Mouse (Mus musculus) lung, postnatal 0 days (tissue): ENCODE data around the gene Myo18b. TPM values are rescaled to one million over a fixed set of nuclear protein-coding genes. Genes with fewer than 3 reads are reported as not detected.

ENCODE experiments used
- ATAC-seq: fragments of 200-750 bp; cut with Nextera tagmentation; 2 replicates; pipeline ENCODE4 v1.8.0; 2017; ENCODE audit warnings: moderate library complexity
- DNase-seq: peaks from one replicate; pipeline ENCODE4 v3.0.0-alpha.2; 2016; ENCODE audit warnings: low spot score
- H3K27ac ChIP-seq: fragments of 300-500 bp; sonication (generic); 2 replicates; pipeline ENCODE4 v1.5.1; 2014; ENCODE audit warnings: antibody characterized with exemption, mild to moderate bottlenecking, low read length, mixed read lengths
- H3K27me3 ChIP-seq: fragments of 300-500 bp; sonication (generic); replicated peaks from 2 replicates; pipeline ENCODE4 v1.6.1; 2014; ENCODE audit warnings: low read length, mixed read lengths; ENCODE audit not compliant: insufficient read depth
- H3K36me3 ChIP-seq: fragments of 300-500 bp; sonication (generic); 2 replicates; pipeline ENCODE4 v1.6.1; 2014; ENCODE audit warnings: low read length, mixed read lengths; ENCODE audit not compliant: insufficient read depth
- H3K4me1 ChIP-seq: fragments of 300-500 bp; sonication (generic); 2 replicates; pipeline ENCODE4 v1.6.1; 2014; ENCODE audit warnings: antibody characterized with exemption, low read depth, low read length, mixed read lengths; ENCODE audit not compliant: insufficient read depth
- H3K4me2 ChIP-seq: fragments of 300-500 bp; sonication (generic); replicated peaks from 2 replicates; pipeline ENCODE4 v1.6.1; 2014; ENCODE audit warnings: low read depth, mild to moderate bottlenecking, low read length, moderate library complexity, mixed read lengths
- H3K4me3 ChIP-seq: fragments of 300-500 bp; sonication (generic); 2 replicates; pipeline ENCODE4 v1.5.1; 2014; ENCODE audit warnings: low read depth, low read length
- H3K9ac ChIP-seq: fragments of 300-500 bp; sonication (generic); replicated peaks from 2 replicates; pipeline ENCODE4 v1.6.1; 2014; ENCODE audit warnings: low read depth, mild to moderate bottlenecking
- H3K9me3 ChIP-seq: fragments of 300-500 bp; sonication (generic); 2 replicates; pipeline ENCODE4 v1.6.1; 2016; ENCODE audit warnings: low read length, mixed read lengths
- CTCF ChIP-seq: IDR thresholded peaks from 2 replicates; pipeline ENCODE4 v1.5.1; 2016; ENCODE audit warnings: antibody characterized with exemption, mild to moderate bottlenecking
- EP300 ChIP-seq: IDR thresholded peaks from 2 replicates; pipeline ENCODE4 v1.6.1; 2016; ENCODE audit warnings: antibody characterized with exemption, mild to moderate bottlenecking, control low read depth
- WGBS: fragments of 180-500 bp; shearing (Covaris S2); extraction: QIAGEN DNeasy Blood & Tissue Kit; methylation state at CpG from one replicate; pipeline ENCODE4 v1.1.7; 2014; 5-methylcytosine and 5-hydroxymethylcytosine counted together
- polyA plus RNA-seq: library from polyadenylated mRNA; unstranded; fragments of >200 nt; fragmentation: Nextera tagmentation; extraction: Ambion mirVana; gene quantifications from 2 replicates; pipeline ENCODE4 v1.2.1, GENCODE M21; 2015

The Myo18b gene
- polyA plus RNA-seq, 1 experiment from 2014 or later, result 0.13 TPM

GRCm38 (mm10) chr5:112769020-112769720 lies 127.0 kb downstream of the Myo18b start:
- H3K27ac ChIP-seq, result no peak overlapping the region
- no peak for DNase-seq
- H3K4me3 ChIP-seq, result no peak overlapping the region
- no peak for TF ChIP-seq EP300
- no peak for TF ChIP-seq CTCF
- no peaks in the 10 kb centered on the region for H3K36me3 ChIP-seq
- WGBS, result 20% methylated on average over 11 of the region's 11 CpGs
- no peak overlapping the region for H3K4me2 ChIP-seq
- no peaks in the 10 kb centered on the region for H3K4me1 ChIP-seq
- ATAC-seq, result no peak
- no peaks in the 10 kb centered on the region for H3K27me3 ChIP-seq
- H3K9me3 ChIP-seq, result no peaks in the 10 kb centered on the region
- no peak overlapping the region for H3K9ac ChIP-seq

DNA sequence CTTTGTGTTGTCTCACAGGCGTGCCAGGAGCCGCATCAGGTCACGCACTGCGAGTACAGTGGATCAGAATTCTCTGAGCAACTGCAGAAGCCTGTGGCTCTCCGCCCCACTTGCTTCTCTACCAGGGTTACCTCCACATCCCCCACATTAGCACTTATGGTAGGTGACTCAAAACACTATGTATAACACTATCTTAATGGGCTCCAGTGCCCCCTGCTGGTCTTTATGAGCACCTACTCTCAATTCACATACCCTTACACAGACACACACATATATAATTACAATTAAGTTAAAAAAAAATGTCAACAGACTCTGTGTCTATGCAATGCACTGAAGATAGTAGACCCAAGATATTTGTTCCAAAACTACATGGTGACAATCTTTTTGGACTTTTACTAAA lies 127.6 kb downstream of the Myo18b start:
- Histone ChIP-seq H3K9me3 (no peaks in the 10 kb centered on the region), H3K27me3 (no peaks in the 10 kb centered on the region), H3K4me1 (no peaks in the 10 kb centered on the region), H3K36me3 (no peaks in the 10 kb centered on the region), H3K4me3 (no peak overlapping the region), H3K4me2 (no peak overlapping the region), H3K9ac (no peak overlapping the region), H3K27ac (no peak overlapping the region)
- TF ChIP-seq CTCF, result no peak
- no peak for TF ChIP-seq EP300
- DNase-seq (no peak), ATAC-seq (no peak)
- 96% methylated on average over 5 of the region's 5 CpGs for WGBS

DNA sequence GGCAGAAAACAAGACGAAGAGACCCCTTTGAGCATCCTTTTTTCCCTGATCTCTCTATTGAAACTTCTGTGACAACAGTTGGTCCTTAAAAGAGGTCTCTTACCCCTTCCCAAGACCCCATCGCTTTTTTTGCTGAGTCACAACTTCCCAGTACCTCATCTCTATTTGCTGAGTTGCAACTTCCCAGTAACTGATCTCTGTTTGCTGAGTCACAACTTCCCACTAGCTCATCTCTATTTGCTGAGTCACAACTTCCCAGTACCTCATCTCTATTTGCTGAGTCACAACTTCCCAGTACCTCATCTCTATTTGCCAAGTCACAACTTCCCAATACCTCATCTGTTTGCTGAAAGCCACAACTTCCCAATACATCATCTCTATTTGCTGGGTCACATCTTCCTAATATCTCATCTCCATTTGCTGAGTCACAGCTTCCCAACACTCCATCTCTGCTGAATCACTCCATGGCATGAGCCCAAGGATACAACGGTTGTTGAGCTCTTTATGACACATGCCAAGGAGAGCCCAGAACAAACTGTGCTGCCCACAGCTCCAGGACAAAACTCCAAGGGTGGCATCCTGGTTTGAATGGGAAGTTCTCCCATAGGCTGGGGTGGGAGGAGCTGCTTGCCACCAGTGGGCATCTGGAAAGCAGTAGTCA lies 134.6 kb downstream of the Myo18b start:
- H3K27me3 ChIP-seq, result no peaks in the 10 kb centered on the region
- H3K4me1 ChIP-seq, result no peaks in the 10 kb centered on the region
- no peak for ATAC-seq
- TF ChIP-seq CTCF (no peak), EP300 (no peak)
- no peak for DNase-seq
- no peak overlapping the region for H3K4me2 ChIP-seq
- no peaks in the 10 kb centered on the region for H3K9me3 ChIP-seq
- H3K36me3 ChIP-seq, result no peaks in the 10 kb centered on the region
- no peak overlapping the region for H3K9ac ChIP-seq
- no peak overlapping the region for H3K27ac ChIP-seq
- H3K4me3 ChIP-seq, result no peak overlapping the region
- 68% methylated on average over 3 of the region's 3 CpGs for WGBS

DNA sequence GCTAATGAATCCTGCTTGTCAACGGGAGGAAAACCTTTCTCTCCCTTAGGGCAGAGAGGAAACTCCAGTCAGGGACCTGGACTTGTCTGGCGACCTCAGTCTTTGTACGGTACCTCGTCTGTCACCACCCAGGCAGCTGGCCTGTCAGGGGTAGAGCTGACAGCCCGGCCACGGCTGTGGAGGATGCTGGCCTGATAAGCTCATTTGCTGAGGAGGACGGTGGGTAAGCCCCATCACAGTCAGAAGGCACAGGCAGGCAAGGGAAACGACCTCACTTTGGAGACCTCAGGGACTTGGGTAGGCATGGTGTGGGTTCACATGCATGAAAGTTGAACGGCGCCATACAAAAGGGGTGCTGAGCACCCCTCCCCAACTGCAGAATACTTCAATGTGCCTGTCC lies 140.6 kb downstream of the Myo18b start:
- no peak for TF ChIP-seq CTCF
- TF ChIP-seq EP300, result no peak
- no peaks in the 10 kb centered on the region for H3K36me3 ChIP-seq
- H3K27me3 ChIP-seq, result no peaks in the 10 kb centered on the region
- H3K4me2 ChIP-seq, result no peak overlapping the region
- no peaks in the 10 kb centered on the region for H3K4me1 ChIP-seq
- H3K9ac ChIP-seq, result no peak overlapping the region
- DNase-seq (no peak), ATAC-seq (no peak)
- H3K9me3 ChIP-seq, result no peaks in the 10 kb centered on the region
- H3K27ac ChIP-seq, result no peak overlapping the region
- 18% methylated on average over 10 of the region's 10 CpGs for WGBS
- H3K4me3 ChIP-seq, result no peak overlapping the region

DNA sequence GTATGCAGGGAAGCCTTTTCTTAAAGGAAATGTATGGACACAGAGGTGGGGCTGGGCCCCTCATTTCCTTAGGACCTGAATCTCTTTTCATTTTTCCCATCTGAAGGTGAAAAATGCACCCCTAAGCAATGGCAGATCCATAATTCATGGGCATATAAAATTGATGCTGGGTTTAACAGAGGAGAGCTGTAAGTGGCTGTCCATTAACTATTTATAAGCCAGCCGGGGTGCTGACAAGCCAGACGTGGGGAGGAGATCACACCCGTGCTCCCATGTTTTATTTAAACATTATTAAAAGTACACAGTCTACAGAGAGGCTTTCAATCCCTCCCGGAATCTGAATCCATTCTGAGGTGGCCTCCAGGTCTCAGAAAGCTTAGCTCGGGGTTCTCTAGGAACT lies 146.5 kb downstream of the Myo18b start:
- Histone ChIP-seq H3K4me2 (no peak overlapping the region), H3K36me3 (no peaks in the 10 kb centered on the region), H3K27ac (no peak overlapping the region), H3K27me3 (no peaks in the 10 kb centered on the region), H3K9ac (no peak overlapping the region), H3K4me1 (no peaks in the 10 kb centered on the region), H3K9me3 (no peaks in the 10 kb centered on the region), H3K4me3 (no peak overlapping the region)
- 39% methylated on average over 5 of the region's 5 CpGs for WGBS
- no peak for ATAC-seq
- no peak for TF ChIP-seq CTCF
- TF ChIP-seq EP300, result no peak
- DNase-seq, result no peak

- ATAC-seq, result no peak
- no peak for TF ChIP-seq EP300
- no peak for TF ChIP-seq CTCF
Observed at GRCm38 (mm10) chr5:112748001-112748719, 148.0 kb downstream of the Myo18b start.

More at GRCm38 (mm10) chr5:112748001-112748719, 148.0 kb downstream of the Myo18b start:
- no peaks in the 10 kb centered on the region for H3K36me3 ChIP-seq
- DNase-seq, result no peak
- no peak overlapping the region for H3K27ac ChIP-seq
- no peak overlapping the region for H3K4me3 ChIP-seq
- no peaks in the 10 kb centered on the region for H3K27me3 ChIP-seq
- no peaks in the 10 kb centered on the region for H3K4me1 ChIP-seq
- WGBS, result 28% methylated on average over 21 of the region's 21 CpGs
- H3K9ac ChIP-seq, result no peak overlapping the region
- H3K9me3 ChIP-seq, result no peaks in the 10 kb centered on the region
- H3K4me2 ChIP-seq, result no peak overlapping the region
